Mouse (Mus musculus): ENCODE data around the gene Cage1.

The Cage1 gene

DNA sequence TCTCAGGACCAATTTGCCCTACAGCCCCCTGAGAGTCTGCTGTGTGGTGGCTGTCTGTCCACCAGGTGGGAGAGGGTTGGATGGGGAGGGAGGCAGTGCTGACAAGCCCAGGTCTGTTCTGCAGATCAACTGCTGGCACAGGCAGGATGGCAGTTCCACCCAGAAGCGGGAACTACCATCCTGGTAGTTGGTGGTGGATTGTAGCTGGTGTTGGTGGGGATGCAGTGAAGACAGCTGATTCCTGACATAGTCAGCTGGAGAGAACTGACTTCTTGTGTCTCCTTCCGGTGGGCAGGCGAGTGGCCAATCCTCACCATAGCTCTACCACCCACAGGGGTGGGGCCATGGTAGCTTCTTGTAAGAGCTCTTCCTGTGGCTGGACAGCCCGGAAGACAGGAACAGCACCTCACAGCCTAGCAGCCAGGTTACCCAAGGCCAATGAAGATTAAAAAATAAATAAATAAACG lies 26.4 kb downstream of the Cage1 start:
- no peak for DNase-seq (ENCODE audit: low spot score in 2 of 2)

DNA sequence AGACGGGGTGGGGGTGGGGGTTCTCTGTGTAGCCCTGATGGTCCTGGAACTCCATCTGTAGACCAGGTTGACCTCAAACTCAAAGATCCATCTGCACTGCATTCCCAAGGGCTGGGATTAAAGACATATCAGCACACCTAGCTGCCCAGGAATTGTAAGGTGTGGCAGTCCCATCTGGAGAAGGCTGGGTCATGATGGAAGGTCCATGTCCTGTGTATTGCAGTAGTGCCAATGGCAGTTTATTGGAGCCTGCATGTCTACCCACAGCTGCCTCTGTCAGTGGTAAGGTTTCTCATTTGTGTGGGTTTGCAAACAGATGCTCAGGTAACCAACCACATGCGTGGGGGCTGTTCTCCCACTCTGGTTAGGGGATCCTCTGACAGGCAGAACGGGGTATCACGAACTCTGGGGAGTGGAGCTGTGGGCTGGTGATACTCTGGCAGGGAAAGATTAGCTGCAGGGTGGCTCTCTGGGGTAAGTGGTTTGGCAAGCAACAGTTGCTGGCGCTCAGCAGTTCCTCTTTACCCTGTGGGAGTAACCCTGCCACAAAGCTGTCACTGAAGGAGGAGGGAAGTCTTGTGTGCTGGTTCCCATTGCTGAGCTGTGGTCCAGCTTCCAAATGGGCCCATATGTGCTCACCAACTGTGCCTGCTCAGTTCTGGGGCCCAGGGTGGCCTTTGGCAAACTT lies 27.0 kb downstream of the Cage1 start:
- no peak for DNase-seq (ENCODE audit: low spot score in 2 of 2)

DNA sequence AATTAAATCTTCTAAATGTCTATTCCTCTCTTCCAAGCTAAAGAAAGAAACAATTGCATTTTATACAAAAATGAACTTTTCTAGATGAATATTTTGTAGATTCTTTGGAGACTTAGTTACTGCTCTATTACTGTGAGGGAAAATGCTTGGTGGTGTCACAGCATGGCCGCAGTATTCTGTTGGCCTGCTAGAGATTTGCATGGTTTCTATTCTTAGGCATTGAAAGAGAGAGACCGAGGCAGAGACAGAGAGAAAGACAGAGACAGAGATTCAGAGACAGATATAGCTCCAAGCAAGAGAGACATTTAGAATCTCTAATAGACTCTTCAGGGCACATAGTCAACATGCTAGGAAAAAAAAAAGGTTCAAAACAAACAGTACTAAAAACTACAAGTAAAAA lies 28.9 kb downstream of the Cage1 start:
- no peak for DNase-seq (ENCODE audit: low spot score in 2 of 2)

DNA sequence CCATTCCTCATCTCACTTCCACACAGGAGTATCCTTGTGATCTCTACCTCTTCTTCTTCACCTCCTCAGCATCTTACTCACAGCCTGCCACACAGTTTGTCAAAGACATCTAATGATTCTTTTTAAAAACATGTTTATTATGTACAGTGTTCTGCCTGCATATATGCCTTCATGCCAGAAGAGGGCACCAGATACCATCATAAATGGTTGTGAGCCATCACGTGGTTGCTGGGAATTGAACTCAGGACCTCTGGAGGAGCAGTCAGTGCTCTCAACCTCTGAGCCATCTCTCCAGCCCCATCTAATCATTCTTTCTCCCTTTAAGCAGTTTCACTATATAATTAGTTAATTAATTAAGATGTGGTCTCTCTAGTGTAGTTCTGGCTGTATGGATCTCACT lies 34.4 kb downstream of the Cage1 start:
- DNase-seq (ENCODE audit: low spot score in 2 of 2), result no peak

DNA sequence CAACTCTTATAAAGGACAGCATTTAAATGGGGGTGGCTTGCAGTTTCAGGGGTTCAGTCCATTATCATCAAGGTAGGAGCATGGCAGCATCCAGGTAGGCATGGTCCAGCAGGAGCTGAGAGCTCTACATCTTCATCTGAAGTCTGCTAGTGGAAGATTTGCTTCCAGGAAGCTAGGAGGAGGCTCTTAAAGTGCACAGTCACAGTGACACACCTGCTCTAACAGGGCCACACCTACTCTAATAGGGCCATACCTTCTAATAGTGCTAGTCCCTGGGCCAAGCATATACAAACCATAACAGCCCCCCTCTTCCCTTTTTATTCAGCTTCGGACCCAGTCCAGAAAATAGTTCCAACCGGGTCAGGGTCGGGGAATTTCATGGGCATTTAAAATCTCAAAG lies 37.2 kb downstream of the Cage1 start:
- no peak for DNase-seq (ENCODE audit: low spot score in 2 of 2)

DNA sequence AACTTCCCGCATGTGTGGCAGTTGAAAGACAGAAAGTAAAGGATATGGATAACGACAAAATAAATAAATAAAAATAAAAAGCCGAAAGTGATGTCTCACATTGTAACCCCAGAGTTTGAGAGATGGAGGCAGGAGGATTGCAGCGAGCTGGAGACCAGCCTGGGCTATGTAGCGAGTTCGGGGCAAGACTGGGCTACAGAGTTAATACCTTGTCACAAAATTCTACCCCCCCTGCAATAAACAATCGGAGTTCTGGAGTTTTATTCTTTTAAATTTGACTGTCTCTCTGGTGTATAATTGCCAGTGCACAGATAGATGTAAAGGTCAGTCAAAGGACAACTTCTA lies 42.5 kb downstream of the Cage1 start:
- DNase-seq (ENCODE audit: low spot score in 2 of 2), result no peak

DNA sequence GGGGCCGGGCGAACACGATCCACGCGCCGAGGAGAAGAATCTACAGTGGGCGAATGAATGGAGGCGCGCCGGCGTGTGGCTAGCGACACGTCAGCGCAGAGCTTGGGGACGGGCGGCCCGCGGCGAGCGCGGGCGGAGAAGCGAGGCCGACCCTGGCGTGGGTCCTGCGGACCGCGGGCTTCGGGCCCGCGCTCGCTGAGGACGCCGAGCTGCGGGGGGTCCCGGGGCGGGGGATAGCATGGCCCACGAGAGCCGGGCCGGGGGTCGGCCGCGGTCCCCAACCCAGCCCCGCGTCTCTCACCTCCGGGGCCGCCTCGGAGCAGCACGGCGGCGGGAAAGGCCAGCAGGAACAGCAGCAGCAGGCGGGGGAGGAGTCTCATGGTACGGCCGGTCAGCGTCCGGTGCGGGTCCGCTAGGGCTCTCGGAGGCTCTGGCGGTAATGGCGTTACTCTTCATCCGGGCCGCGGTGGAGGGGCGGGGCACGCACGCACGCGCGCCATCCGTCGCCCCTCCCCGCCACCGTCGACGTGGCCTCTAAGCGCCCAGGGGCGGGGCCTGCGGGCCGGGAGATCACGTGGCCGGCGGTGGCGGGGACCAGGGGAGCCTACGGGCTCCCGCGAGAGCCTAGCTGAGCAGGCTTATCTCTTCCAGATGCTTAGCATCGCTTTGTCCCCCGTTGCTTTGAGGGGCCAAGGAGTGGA lies 43.0 kb downstream of the Cage1 start, which contains the start of gene Ssr1:
TSS of gene Ssr1 (minus strand) at position 514 of the 701 bp plus-strand sequence.
- DNase-seq (ENCODE audit: low spot score in 2 of 2), result peak; percentile 91 to 94

DNA sequence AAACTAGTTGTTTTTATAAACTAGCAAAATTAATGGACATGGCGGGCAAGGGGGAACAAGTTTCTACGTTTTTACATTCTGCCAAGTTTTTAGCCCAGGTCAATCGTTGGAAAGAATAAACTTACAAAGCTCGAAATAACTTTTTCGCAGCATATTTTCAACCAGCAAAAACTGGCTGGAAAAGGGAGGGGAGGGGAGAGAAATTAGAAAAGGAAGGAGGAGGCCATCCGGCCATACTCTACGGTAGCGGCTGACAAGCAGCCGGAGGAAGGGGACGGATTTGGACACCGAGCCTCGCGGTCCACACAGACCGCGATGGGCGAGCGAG lies 43.5 kb downstream of the Cage1 start:
- no peak for DNase-seq (ENCODE audit: low spot score in 2 of 2)

DNA sequence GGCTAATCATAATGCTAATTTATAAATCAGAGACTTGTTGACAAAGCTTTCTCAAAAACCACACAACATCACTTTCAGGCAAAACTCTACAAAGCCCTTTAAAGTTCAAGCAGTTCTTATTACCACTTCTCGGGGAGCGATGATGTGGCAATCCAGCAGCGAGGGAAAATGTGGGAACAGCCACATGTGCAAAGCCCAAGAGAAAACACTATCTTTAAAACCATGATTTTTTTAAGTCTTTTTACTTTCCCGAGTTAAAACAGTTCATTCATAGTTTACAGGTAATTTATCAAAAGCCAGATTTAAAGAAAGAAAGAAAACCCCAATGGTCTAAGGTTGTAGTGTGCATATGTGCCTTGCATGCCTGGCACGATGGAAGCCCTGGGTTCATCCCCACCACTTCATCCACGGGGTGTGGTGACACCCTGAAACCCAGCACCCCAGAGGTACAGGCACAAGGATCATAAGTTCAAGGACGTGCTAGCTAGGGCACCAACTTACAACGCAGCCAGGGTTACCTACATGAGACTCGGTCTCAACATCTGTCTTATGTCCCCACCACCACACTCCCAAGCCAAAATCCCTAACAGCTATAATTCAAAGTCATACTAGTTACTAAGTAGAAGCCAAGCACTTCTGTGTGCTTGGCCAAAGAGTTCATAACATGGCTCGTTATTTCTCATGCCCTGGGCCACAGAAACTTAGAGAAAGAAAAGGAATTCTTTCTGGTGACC lies 44.1 kb downstream of the Cage1 start:
- DNase-seq (ENCODE audit: low spot score in 2 of 2), result no peak

DNA sequence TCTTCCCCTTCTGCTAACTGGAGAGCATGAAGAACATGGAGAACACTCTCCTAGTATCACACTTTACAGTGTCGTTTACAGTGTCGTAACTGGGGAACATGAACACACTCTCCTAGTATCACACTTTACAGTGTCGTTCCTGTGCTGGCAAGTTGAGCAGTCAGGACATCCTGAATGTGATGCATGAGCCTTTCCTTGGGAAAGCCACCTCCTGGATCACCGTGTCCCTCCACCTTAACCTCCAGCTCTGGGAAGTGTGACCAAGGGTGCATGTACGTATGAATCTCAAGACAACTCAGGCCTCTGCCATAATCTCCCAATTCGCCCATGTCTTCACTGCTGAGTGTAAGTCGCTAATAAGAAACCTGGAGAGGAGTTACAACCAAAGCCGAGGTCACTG lies 47.2 kb downstream of the Cage1 start:
- DNase-seq (ENCODE audit: low spot score in 2 of 2), result no peak

DNA sequence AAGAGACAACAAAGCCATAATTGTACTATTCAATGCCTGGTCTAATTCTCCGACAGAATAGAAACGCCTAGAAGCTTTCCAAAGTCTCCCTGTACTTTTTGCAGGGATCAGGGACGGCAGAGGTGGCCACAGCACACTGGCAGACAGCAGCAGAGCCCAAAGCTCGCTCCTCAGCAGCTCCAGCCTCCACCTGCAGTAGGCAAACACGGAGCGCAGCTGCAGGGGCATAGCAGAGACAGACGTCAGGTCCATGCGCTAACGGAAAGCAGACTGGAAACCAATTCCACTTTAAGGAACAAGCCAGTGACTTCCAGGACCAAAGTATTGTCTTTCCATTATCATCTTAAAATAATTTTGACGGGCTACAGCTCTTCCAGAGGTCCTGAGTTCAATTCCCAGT lies 50.7 kb downstream of the Cage1 start:
- no peak for DNase-seq (ENCODE audit: low spot score in 2 of 2)

DNA sequence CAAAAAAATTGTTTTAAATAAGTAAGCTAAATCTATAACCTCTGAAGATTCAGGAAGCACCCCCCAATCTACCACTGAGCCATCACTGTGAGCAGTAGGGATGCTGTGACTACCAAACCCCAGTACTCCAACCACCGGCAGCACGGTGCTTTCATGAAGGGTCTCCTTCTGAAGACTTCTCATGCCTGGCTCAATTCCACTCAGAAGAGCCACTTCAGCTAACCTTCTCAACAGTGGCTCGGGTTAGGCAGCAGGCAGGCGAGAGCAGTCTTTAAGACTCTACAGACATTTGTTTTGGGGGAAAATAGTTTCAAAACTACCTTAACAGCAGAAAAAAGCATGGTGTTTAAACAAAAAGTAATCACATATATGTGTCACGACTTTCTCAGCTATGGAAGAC lies 55.8 kb downstream of the Cage1 start:
- DNase-seq (ENCODE audit: low spot score in 2 of 2), result no peak

DNA sequence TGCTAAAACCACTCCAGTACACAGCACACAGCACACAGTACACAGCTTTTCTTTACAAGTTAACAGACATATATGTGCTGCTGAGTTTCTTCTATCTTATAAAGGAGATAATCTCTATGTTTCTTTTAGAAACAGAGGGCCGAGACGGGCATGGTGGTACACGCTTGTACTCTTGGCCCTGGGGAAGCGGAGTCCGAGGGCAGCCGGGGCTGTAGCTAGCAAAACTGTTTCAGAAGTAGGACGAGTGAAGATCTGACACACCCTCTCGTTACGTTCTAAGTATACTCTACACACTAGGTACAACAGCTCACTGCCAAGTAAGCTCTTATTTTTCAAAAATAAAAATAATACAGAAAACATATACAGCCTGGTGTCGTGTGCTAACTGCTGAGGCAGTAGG lies 56.5 kb downstream of the Cage1 start:
- no peak for DNase-seq (ENCODE audit: low spot score in 2 of 2)

DNA sequence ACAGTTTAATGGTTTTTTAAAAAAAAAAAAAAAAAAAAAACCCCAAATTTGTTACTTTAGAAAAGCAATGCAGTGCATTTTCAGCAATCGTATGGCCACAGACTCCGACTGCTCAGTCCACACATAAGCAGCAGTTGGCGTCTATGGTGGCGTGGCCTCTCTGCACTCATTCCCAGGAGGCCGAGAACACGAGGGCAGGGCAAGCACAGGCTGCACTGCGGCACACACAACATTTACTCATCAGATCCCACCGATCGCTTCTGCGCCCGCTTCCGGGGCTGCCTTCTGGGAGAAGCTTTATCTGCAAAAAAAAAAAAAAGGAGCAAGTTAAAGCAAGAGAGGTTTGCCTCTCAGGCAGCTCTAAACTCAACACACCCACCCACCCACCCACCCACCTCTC lies 57.4 kb downstream of the Cage1 start:
- no peak for DNase-seq (ENCODE audit: low spot score in 2 of 2)

DNA sequence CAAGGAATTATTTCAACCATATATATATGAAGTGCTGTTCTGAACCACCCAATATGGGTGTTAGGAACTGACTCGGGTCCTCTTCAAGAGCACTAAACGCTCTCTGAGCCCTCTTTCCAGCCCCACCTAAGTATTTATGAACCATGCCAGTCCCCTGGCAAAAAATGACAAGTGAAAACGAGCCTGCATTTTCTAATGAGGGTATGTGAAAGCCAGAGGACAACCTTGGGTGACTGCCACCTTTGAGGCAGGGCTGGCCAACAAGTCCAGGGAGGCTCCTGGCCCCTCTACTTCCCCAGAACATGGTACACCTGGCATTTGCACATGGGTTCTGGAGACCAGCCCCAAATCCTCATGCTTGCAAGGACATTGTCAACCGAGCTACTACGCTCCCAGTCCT lies 62.1 kb downstream of the Cage1 start:
- no peak for DNase-seq (ENCODE audit: low spot score in 2 of 2)

DNA sequence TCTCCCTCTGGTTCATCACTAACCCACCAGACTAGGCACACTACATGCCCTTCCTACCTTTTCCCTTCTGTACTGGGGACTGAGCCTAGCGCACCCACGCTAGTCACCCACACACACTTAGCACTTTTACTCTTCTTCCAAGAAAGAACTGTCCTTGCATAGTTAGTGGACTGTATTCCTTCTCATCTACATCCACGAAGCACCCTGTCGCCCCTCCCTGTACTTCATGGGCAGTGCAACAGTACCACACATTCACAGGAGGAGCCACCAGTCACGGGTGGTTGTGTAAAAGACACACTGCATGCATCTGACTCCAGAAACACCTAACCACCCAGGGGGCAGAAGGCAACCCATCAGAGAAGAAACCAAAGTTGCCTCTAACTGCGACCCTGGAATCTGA lies 62.8 kb downstream of the Cage1 start:
- no peak for DNase-seq (ENCODE audit: low spot score in 2 of 2)

DNA sequence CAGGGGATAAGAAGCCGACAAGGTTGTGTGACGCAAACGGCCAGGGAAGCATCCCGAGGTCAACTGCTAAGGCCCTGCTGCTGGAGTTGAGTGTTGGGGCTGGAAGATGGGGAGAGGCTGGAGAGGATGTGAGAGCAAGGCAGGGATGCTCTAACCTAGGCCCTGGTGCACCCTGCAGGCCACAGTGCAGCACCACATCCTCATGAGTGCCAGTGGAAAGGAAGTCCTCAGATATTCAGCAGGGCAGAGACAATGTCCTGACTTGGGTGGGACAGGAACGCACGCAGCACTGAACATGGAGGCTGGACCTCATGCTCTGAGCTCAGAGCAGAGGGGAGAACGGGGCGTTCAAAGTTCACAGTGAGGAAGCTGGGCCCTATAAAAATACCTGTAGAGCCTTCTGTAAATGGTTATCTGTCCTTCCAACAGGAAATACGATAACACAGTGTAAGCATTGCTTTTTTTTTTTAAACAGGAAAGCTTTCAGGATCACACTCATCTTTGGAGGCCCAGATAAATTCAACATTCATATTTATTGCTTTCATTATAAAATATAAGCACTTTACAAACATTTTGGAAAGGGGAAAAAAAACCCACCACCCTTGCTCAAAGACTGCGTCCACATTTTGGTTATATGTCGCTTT lies 65.9 kb downstream of the Cage1 start:
- DNase-seq (ENCODE audit: low spot score in 2 of 2), result no peak

DNA sequence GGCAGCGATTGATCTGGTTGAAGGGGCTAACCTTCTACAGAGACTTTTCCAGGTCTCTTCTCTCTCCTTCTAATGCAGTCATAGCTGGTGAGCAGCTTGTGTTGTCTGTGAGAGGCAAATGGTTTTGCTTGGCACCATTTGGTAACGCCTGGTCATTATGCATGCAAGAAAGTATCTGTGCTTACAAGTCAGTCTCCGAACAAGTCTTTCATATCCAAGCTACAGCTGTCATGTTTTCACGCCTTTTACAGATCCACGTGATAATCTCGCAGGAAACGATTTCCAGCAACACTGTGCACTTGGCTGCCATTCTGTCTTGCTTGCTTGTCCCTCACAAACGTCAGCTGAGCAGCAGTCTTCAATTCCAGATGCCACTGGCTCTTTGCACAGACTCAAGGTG lies 66.9 kb downstream of the Cage1 start:
- DNase-seq (ENCODE audit: low spot score in 2 of 2), result no peak

DNA sequence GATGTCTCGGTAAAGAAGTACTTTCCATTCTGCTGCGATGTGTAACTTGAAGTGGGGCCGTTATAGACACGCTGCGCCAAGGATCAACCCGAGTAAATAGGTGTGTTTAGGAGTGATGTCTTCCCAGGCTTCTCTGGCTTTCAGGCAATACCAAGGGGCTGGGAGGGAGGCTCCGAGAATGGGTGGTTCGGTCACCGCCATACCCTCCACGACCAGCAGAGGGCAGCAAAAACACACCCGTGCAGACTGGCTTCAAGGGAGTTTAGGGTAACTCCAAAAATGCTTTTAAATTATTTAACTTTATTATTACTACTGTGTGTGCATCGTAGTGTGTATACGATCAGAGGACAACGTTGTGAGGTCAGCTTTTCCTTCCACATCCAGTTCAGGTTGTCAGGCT lies 67.5 kb downstream of the Cage1 start:
- DNase-seq (ENCODE audit: low spot score in 2 of 2), result peak; percentile 95 to 96

DNA sequence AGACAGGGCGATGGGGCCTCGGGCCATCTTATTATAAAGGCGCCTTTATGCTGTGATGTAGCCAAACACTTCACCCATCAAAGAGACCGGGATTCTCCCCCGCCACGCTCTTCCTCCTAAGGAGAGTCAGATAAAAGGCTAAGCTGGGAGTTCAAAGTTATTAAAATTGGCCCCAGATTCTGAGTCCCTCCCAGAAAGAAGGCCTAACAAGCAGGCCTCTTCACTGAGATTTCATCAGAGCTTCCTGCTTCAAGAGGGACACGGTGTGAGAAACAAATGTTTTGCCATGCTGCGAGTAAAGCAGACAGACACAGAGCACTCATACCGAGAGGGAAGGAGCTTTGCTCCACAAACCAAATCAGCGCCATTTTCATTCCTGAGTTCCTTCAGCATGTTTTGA lies 69.3 kb downstream of the Cage1 start:
- no peak for DNase-seq (ENCODE audit: low spot score in 2 of 2)

DNA sequence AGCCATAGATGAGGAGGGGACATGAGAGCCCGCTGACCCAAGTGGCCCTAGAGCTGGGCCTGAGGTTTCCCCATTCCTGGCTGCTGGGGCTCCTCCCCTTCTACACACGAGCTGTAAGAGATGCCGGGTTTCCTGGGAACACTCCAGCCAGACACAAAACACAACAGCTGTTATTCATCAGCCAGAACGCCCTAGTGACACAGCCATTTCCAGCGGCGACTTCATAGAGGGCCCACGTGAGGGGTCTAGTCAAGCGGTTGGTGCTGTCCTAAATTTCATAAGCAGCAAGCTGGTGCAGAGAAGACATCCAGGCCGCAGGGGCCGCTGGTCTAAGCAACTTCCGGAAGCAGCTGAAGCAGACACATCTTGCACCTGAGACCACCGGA lies 69.8 kb downstream of the Cage1 start:
- DNase-seq (ENCODE audit: low spot score in 2 of 2), result no peak

DNA sequence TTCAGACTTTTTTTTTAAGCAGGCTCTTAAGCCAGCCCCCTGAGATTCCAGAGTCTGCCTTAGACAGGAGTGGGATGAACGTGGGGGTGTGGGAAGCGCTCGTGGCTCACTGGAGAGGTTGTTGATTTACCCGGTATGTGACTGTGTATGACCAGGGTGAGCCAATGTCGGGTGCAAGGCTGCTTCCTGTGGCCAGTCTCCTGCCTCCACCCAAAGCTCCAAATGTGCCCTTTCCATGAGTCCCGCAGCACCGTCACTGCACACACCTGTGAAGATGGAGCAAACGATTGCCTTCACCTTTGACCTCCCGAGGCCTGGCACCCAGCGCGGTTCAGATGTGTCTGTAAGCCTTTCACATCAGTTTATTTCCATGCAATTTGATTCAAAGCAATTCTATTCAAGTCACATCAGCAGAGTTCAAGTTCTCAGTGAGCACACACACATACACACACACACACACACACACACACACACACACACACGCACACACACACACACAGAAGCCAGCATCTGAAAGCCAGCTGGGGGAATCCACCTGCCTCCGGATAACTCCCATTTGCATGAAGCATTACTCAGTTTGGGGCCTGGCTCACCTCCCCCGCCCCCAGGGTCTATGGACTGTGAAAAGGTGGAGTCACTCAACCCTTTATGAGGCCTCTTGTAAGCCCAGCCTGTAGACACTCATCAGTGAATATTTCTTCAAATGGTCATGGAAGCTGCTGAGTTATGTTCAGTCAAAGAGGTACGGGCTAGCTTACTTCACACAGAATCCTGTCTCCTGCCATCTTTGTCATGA lies 70.4 kb downstream of the Cage1 start:
- no peak for DNase-seq (ENCODE audit: low spot score in 2 of 2)
